Mouse (Mus musculus) neural tube, embryonic 15.5 days (tissue): Measurements from ENCODE around the gene Vipr1. TPM values are rescaled to one million over a fixed set of nuclear protein-coding genes. Genes with fewer than 3 reads are reported as not detected.

ENCODE experiments used
- ATAC-seq: fragments of 200-750 bp; cut with Nextera tagmentation; 2 replicates; pipeline ENCODE4 v1.8.0; 2017; ENCODE audit warnings: mild to moderate bottlenecking, moderate TSS enrichment, moderate library complexity; ENCODE audit not compliant: low FRiP score
- H3K27ac ChIP-seq: fragments of 300-500 bp; sonication (generic); replicated peaks from 2 replicates; pipeline ENCODE4 v1.5.1; 2015; ENCODE audit warnings: mild to moderate bottlenecking, inconsistent platforms
- H3K27me3 ChIP-seq: fragments of 300-500 bp; sonication (generic); replicated peaks from 2 replicates; pipeline ENCODE4 v1.6.1; 2015; ENCODE audit warnings: inconsistent platforms
- H3K36me3 ChIP-seq: fragments of 300-500 bp; sonication (generic); 2 replicates; pipeline ENCODE4 v1.6.1; 2015; ENCODE audit warnings: inconsistent platforms
- H3K4me1 ChIP-seq: fragments of 300-500 bp; sonication (generic); 2 replicates; pipeline ENCODE4 v1.6.1; 2015; ENCODE audit warnings: inconsistent platforms
- H3K4me2 ChIP-seq: fragments of 300-500 bp; sonication (generic); 2 replicates; pipeline ENCODE4 v1.6.1; 2015; ENCODE audit warnings: inconsistent platforms, mild to moderate bottlenecking, moderate library complexity
- H3K4me3 ChIP-seq: fragments of 300-500 bp; sonication (generic); replicated peaks from 2 replicates; pipeline ENCODE4 v1.5.1; 2015; ENCODE audit warnings: mild to moderate bottlenecking, inconsistent platforms
- H3K9ac ChIP-seq: fragments of 300-500 bp; sonication (generic); replicated peaks from 2 replicates; pipeline ENCODE4 v1.6.1; 2015; ENCODE audit warnings: mild to moderate bottlenecking, inconsistent platforms
- H3K9me3 ChIP-seq: fragments of 300-500 bp; sonication (generic); replicated peaks from 2 replicates; pipeline ENCODE4 v1.6.1; 2016; ENCODE audit warnings: inconsistent platforms
- WGBS: fragments of 180-500 bp; shearing (Covaris S2); methylation state at CpG from one replicate; pipeline ENCODE4 v1.1.7; 2015; ENCODE audit warnings: mixed read lengths; 5-methylcytosine and 5-hydroxymethylcytosine counted together
- polyA plus RNA-seq: library from polyadenylated mRNA; unstranded; fragments of >200 nt; fragmentation: Nextera tagmentation; extraction: Ambion mirVana; gene quantifications from 2 replicates; pipeline ENCODE4 v1.2.1, GENCODE M21; 2015

Vipr1 gene
- polyA plus RNA-seq, 1 experiment from 2014 or later, result 0.38 TPM

- WGBS, result 89% methylated on average over 5 of the region's 5 CpGs
- peaks cover 14% of the 10 kb centered on the region for H3K4me1 ChIP-seq
Measured at GRCm38 (mm10) chr9:121664104-121664503, 21.6 kb downstream of the Vipr1 start.

GRCm38 (mm10) chr9:121666957-121667630, 24.6 kb downstream of the Vipr1 start:
- H3K9ac ChIP-seq, result no peak overlapping the region
- H3K4me3 ChIP-seq, result no peak overlapping the region
- 59% methylated on average over 16 of the region's 16 CpGs for WGBS
- peaks cover 22% of the 10 kb centered on the region for H3K27me3 ChIP-seq
- H3K4me1 ChIP-seq, result peaks cover 23% of the 10 kb centered on the region
- H3K36me3 ChIP-seq, result no peaks in the 10 kb centered on the region
- H3K4me2 ChIP-seq, result no peak overlapping the region
- H3K27ac ChIP-seq, result no peak overlapping the region
- ATAC-seq, result no peak
- no peaks in the 10 kb centered on the region for H3K9me3 ChIP-seq

More at GRCm38 (mm10) chr9:121664104-121664503, 21.6 kb downstream of the Vipr1 start:
- H3K27me3 ChIP-seq, result peaks cover 9% of the 10 kb centered on the region
- no peaks in the 10 kb centered on the region for H3K36me3 ChIP-seq
- H3K4me3 ChIP-seq, result no peak overlapping the region
- no peak overlapping the region for H3K27ac ChIP-seq
- no peak for ATAC-seq
- H3K4me2 ChIP-seq, result no peak overlapping the region
- no peaks in the 10 kb centered on the region for H3K9me3 ChIP-seq
- no peak overlapping the region for H3K9ac ChIP-seq

GRCm38 (mm10) chr9:121667822-121668221, 25.3 kb downstream of the Vipr1 start:
- H3K36me3 ChIP-seq, result no peaks in the 10 kb centered on the region
- H3K27me3 ChIP-seq, result peaks cover 22% of the 10 kb centered on the region
- no peak overlapping the region for H3K4me2 ChIP-seq
- H3K4me1 ChIP-seq, result peaks cover 23% of the 10 kb centered on the region
- ATAC-seq, result no peak
- 77% methylated on average over 11 of the region's 11 CpGs for WGBS
- no peak overlapping the region for H3K9ac ChIP-seq
- no peaks in the 10 kb centered on the region for H3K9me3 ChIP-seq
- no peak overlapping the region for H3K27ac ChIP-seq
- no peak overlapping the region for H3K4me3 ChIP-seq

- Histone ChIP-seq H3K4me3 (peak overlapping the region; percentile 38), H3K9me3 (no peaks in the 10 kb centered on the region), H3K4me2 (peak overlapping the region; percentile 68), H3K36me3 (no peaks in the 10 kb centered on the region), H3K27me3 (peaks cover 22% of the 10 kb centered on the region), H3K4me1 (peaks cover 23% of the 10 kb centered on the region), H3K9ac (peak overlapping the region; percentile 51), H3K27ac (no peak overlapping the region)
- WGBS, result under 1% methylated on average over 28 of the region's 28 CpGs
- peak; percentile 74 for ATAC-seq
Measured at GRCm38 (mm10) chr9:121669348-121669791, 26.9 kb downstream of the Vipr1 start.

- Histone ChIP-seq H3K4me2 (no peak overlapping the region), H3K4me3 (no peak overlapping the region), H3K4me1 (peaks cover 23% of the 10 kb centered on the region), H3K36me3 (no peaks in the 10 kb centered on the region), H3K9ac (no peak overlapping the region), H3K27me3 (peaks cover 22% of the 10 kb centered on the region), H3K27ac (no peak overlapping the region), H3K9me3 (no peaks in the 10 kb centered on the region)
- WGBS, result 21% methylated on average over 7 of the region's 7 CpGs
- no peak for ATAC-seq
Measured at GRCm38 (mm10) chr9:121671300-121671699, 28.8 kb downstream of the Vipr1 start.

- H3K4me2 ChIP-seq, result no peak overlapping the region
- H3K36me3 ChIP-seq, result no peaks in the 10 kb centered on the region
- ATAC-seq, result no peak
- no peak overlapping the region for H3K27ac ChIP-seq
- H3K4me1 ChIP-seq, result peaks cover 14% of the 10 kb centered on the region
- no peak overlapping the region for H3K9ac ChIP-seq
- WGBS, result 57% methylated on average over 5 of the region's 5 CpGs
- no peak overlapping the region for H3K4me3 ChIP-seq
- peaks cover 22% of the 10 kb centered on the region for H3K27me3 ChIP-seq
- no peaks in the 10 kb centered on the region for H3K9me3 ChIP-seq
Measured at GRCm38 (mm10) chr9:121672311-121672710, 29.8 kb downstream of the Vipr1 start.

GRCm38 (mm10) chr9:121673716-121674115, 31.2 kb downstream of the Vipr1 start:
- no peak for ATAC-seq
- WGBS, result 81% methylated on average over 5 of the region's 5 CpGs
- Histone ChIP-seq H3K4me1 (peaks cover 12% of the 10 kb centered on the region), H3K9ac (no peak overlapping the region), H3K27me3 (peaks cover 17% of the 10 kb centered on the region; the same call in 1 of the 2 replicates), H3K36me3 (no peaks in the 10 kb centered on the region), H3K4me3 (no peak overlapping the region), H3K4me2 (no peak overlapping the region), H3K27ac (no peak overlapping the region), H3K9me3 (no peaks in the 10 kb centered on the region)

- Histone ChIP-seq H3K27ac (no peak overlapping the region), H3K4me2 (no peak overlapping the region), H3K4me1 (peaks cover 7% of the 10 kb centered on the region; the same call in 1 of the 2 replicates), H3K4me3 (no peak overlapping the region), H3K9ac (no peak overlapping the region), H3K9me3 (no peaks in the 10 kb centered on the region), H3K27me3 (peaks cover 11% of the 10 kb centered on the region; the same call in 1 of the 2 replicates), H3K36me3 (no peaks in the 10 kb centered on the region)
- no peak for ATAC-seq
- WGBS, result 88% methylated on average over 9 of the region's 9 CpGs
Measured at GRCm38 (mm10) chr9:121675011-121675410, 32.5 kb downstream of the Vipr1 start.

GRCm38 (mm10) chr9:121675556-121675955, 33.0 kb downstream of the Vipr1 start:
- Histone ChIP-seq H3K4me1 (peaks cover 6% of the 10 kb centered on the region; the same call in 1 of the 2 replicates), H3K27me3 (peaks cover 5% of the 10 kb centered on the region; the same call in 1 of the 2 replicates), H3K4me3 (no peak overlapping the region), H3K36me3 (no peaks in the 10 kb centered on the region), H3K4me2 (no peak overlapping the region), H3K27ac (no peak overlapping the region), H3K9ac (no peak overlapping the region), H3K9me3 (no peaks in the 10 kb centered on the region)
- no peak for ATAC-seq
- 93% methylated on average over 2 of the region's 2 CpGs for WGBS

GRCm38 (mm10) chr9:121677069-121677468, 34.6 kb downstream of the Vipr1 start:
- Histone ChIP-seq H3K4me2 (no peak overlapping the region), H3K4me1 (peaks cover 6% of the 10 kb centered on the region; the same call in 1 of the 2 replicates), H3K27me3 (no peaks in the 10 kb centered on the region), H3K9me3 (no peaks in the 10 kb centered on the region), H3K9ac (no peak overlapping the region), H3K4me3 (no peak overlapping the region), H3K27ac (no peak overlapping the region), H3K36me3 (peaks cover 2% of the 10 kb centered on the region; the same call in 1 of the 2 replicates)
- WGBS, result 77% methylated on average over 4 of the region's 4 CpGs
- no peak for ATAC-seq

GRCm38 (mm10) chr9:121677476-121677875, 35.0 kb downstream of the Vipr1 start:
- no peaks in the 10 kb centered on the region for H3K27me3 ChIP-seq
- no peak overlapping the region for H3K4me2 ChIP-seq
- no peak overlapping the region for H3K4me3 ChIP-seq
- H3K27ac ChIP-seq, result no peak overlapping the region
- peaks cover 6% of the 10 kb centered on the region; the same call in 1 of the 2 replicates for H3K36me3 ChIP-seq
- ATAC-seq, result no peak
- H3K9ac ChIP-seq, result no peak overlapping the region
- H3K9me3 ChIP-seq, result no peaks in the 10 kb centered on the region
- WGBS, result 78% methylated on average over 8 of the region's 8 CpGs
- H3K4me1 ChIP-seq, result peaks cover 6% of the 10 kb centered on the region; the same call in 1 of the 2 replicates

- Histone ChIP-seq H3K9me3 (no peaks in the 10 kb centered on the region), H3K4me2 (no peak overlapping the region), H3K36me3 (peaks cover 19% of the 10 kb centered on the region), H3K4me3 (no peak overlapping the region), H3K27ac (no peak overlapping the region), H3K27me3 (no peaks in the 10 kb centered on the region), H3K4me1 (peaks cover 6% of the 10 kb centered on the region; the same call in 1 of the 2 replicates), H3K9ac (no peak overlapping the region)
- 29% methylated on average over 6 of the region's 6 CpGs for WGBS
- peak; percentile 70 for ATAC-seq
Measured at GRCm38 (mm10) chr9:121679549-121679948, 37.0 kb downstream of the Vipr1 start.
